Comparison of ENCODE assay signal across 9 mouse cellular contexts in genomic region chr6:51545219-51545859, GRCm38 (mm10). TPM values are rescaled to one million over a fixed set of nuclear protein-coding genes. Genes with fewer than 3 reads are reported as not detected.
DNase-seq lines count a peak whose midpoint lies in the region; ATAC-seq and TF ChIP-seq lines count a peak whose summit lies in the region.
"Had no signal": no experiment of that assay in that cellular context is flagged by ENCODE, and none has a peak within 500 bp of the region (broad histone marks: within the 10 kb centered on the region; RNA-seq: fewer than 3 reads in every experiment).

No protein-coding gene starts in this region.

- no peaks in the 10 kb centered on the region for H3K27me3 ChIP-seq in heart, embryonic 12.5 days (replicated peaks)
- no peaks in the 10 kb centered on the region for H3K27me3 ChIP-seq in liver, embryonic 15.5 days
- no peaks in the 10 kb centered on the region for H3K27me3 ChIP-seq in small intestine, adult 2 months (ENCODE audit: control insufficient read depth, insufficient read depth, low read length)
- H3K27me3 ChIP-seq in forebrain, embryonic 13.5 days, result no peaks in the 10 kb centered on the region
- H3K27me3 ChIP-seq: neural tube, embryonic 13.5 days had no signal

- H3K27ac ChIP-seq in layer of hippocampus, adult 2 months, result peak overlapping the region; percentile 59; the same call in 1 of the 2 replicates
- 0 out of 2 replicates have a peak overlapping the region, but pooled peaks have one; percentile 37 for H3K27ac ChIP-seq in heart, embryonic 12.5 days (ENCODE audit: poor library complexity, severe bottlenecking)
- peak overlapping the region; percentile 58 for H3K27ac ChIP-seq in liver, embryonic 15.5 days (replicated peaks)
- H3K27ac ChIP-seq in small intestine, adult 2 months (ENCODE audit: insufficient read depth, low read depth, low read length), result peak overlapping the region; percentile 68
- no peak overlapping the region for H3K27ac ChIP-seq in forebrain, embryonic 13.5 days
- H3K27ac ChIP-seq: neural tube, embryonic 13.5 days had no signal

- H3K9me3 ChIP-seq in heart, embryonic 12.5 days (replicated peaks), result no peaks in the 10 kb centered on the region
- H3K9me3 ChIP-seq in liver, embryonic 15.5 days (replicated peaks), result no peaks in the 10 kb centered on the region
- no peaks in the 10 kb centered on the region for H3K9me3 ChIP-seq in forebrain, embryonic 13.5 days (replicated peaks)
- H3K9me3 ChIP-seq: neural tube, embryonic 13.5 days had no signal

- peak overlapping the region; percentile 48 for H3K4me2 ChIP-seq in heart, embryonic 12.5 days
- H3K4me2 ChIP-seq in liver, embryonic 15.5 days, result peak overlapping the region; percentile 46
- no peak overlapping the region for H3K4me2 ChIP-seq in forebrain, embryonic 13.5 days
- H3K4me2 ChIP-seq: neural tube, embryonic 13.5 days had no signal

- TF ChIP-seq CTCF in layer of hippocampus, adult 2 months (conservative IDR thresholded peaks at IDR 0.05), result no peak
- TF ChIP-seq CTCF in small intestine, adult 2 months (IDR thresholded peaks at IDR 0.05; ENCODE audit: extremely low read depth, insufficient read length, insufficient replicate concordance, low read depth, low read length), result no peak

- no peak for ATAC-seq in heart, embryonic 12.5 days (ENCODE audit: insufficient number of reproducible peaks, low FRiP score)
- no peak for ATAC-seq in liver, embryonic 15.5 days (ENCODE audit: insufficient read depth)
- no peak for ATAC-seq in forebrain, embryonic 13.5 days

- no peaks in the 10 kb centered on the region for H3K36me3 ChIP-seq in heart, embryonic 12.5 days
- no peaks in the 10 kb centered on the region for H3K36me3 ChIP-seq in liver, embryonic 15.5 days (replicated peaks)
- H3K36me3 ChIP-seq in small intestine, adult 2 months (ENCODE audit: control insufficient read depth, insufficient read depth, low read length), result no peaks in the 10 kb centered on the region
- no peaks in the 10 kb centered on the region for H3K36me3 ChIP-seq in forebrain, embryonic 13.5 days (ENCODE audit: poor library complexity, severe bottlenecking)
- H3K36me3 ChIP-seq: neural tube, embryonic 13.5 days had no signal

- DNase-seq in layer of hippocampus, adult 2 months (ENCODE audit: low spot score in 2 of 2), result no peak
- no peak for DNase-seq in layer of hippocampus, adult 9-11 months
- peak; percentile 95 for DNase-seq in adipocyte (ENCODE audit: low spot score)
- DNase-seq in frontal cortex, postnatal 36 days (ENCODE audit: low spot score in 2 of 2), result no peak

- no peak overlapping the region for H3K9ac ChIP-seq in heart, embryonic 12.5 days
- H3K9ac ChIP-seq in liver, embryonic 15.5 days, result no peak overlapping the region
- no peak overlapping the region for H3K9ac ChIP-seq in forebrain, embryonic 13.5 days
- H3K9ac ChIP-seq: neural tube, embryonic 13.5 days had no signal

- peaks cover 26% of the 10 kb centered on the region for H3K4me1 ChIP-seq in heart, embryonic 12.5 days (replicated peaks)
- peaks cover 35% of the 10 kb centered on the region for H3K4me1 ChIP-seq in liver, embryonic 15.5 days (replicated peaks)
- H3K4me1 ChIP-seq in small intestine, adult 2 months (ENCODE audit: control insufficient read depth, insufficient read depth, insufficient read length, low read length), result peaks cover 8% of the 10 kb centered on the region; the same call in 1 of the 2 replicates
- H3K4me1 ChIP-seq in forebrain, embryonic 13.5 days, result peaks cover 23% of the 10 kb centered on the region

- TF ChIP-seq POLR2A in small intestine, adult 2 months (IDR thresholded peaks at IDR 0.05; ENCODE audit: low read depth, low read length), result no peak; the same call in 1 of the 2 replicates

- WGBS in heart, embryonic 12.5 days, result 63% methylated on average over 11 of the region's 11 CpGs
- 49% methylated on average over 11 of the region's 11 CpGs for WGBS in liver, embryonic 15.5 days (ENCODE audit: insufficient replicate concordance)
- 5% methylated on average over 11 of the region's 11 CpGs for WGBS in small intestine, adult 2 months
- WGBS in forebrain, embryonic 13.5 days, result 69% methylated on average over 11 of the region's 11 CpGs

- peak overlapping the region; percentile 16; the same call in 1 of the 2 replicates for H3K4me3 ChIP-seq in layer of hippocampus, adult 2 months
- H3K4me3 ChIP-seq in heart, embryonic 12.5 days, result 0 out of 2 replicates have a peak overlapping the region, but pooled peaks have one; percentile 3
- peak overlapping the region; percentile 11; the same call in 1 of the 2 replicates for H3K4me3 ChIP-seq in liver, embryonic 15.5 days (replicated peaks)
- H3K4me3 ChIP-seq in small intestine, adult 2 months (ENCODE audit: low read depth, low read length), result peak overlapping the region; percentile 48
- H3K4me3 ChIP-seq in forebrain, embryonic 13.5 days, result no peak overlapping the region
- H3K4me3 ChIP-seq: neural tube, embryonic 13.5 days had no signal

RNA-seq across cellular contexts. Expression of gene Snx10, which starts 21.6 kb away (rescaled TPM):
- total RNA-seq in layer of hippocampus, adult 2 months (2021), result 100 to 1,000 TPM in 1 of 2 experiments, 10 to 100 TPM in 1; 98.0 to 103 TPM
- polyA plus RNA-seq in heart, embryonic 12.5 days (2016; fragmentation: Nextera tagmentation; extraction: Ambion mirVana), result 21.4 and 23.7 TPM in 2 replicates
- 7.7 and 8.0 TPM in 2 replicates for polyA plus RNA-seq in liver, embryonic 15.5 days (2015; fragmentation: Nextera tagmentation; extraction: Ambion mirVana)
- polyA plus RNA-seq in small intestine, adult 2 months (2012; rRNA removed), result 0.33 and 0.69 TPM in 2 replicates
- polyA plus RNA-seq in forebrain, embryonic 13.5 days (2015; fragmentation: Nextera tagmentation; extraction: Ambion mirVana), result 41.2 and 43.8 TPM in 2 replicates
